Mouse (Mus musculus) cerebellum, postnatal 36 days (tissue): ENCODE measurements at regions not wholly inside any gene's neighbourhood (a gene's known extent, or its start where the extent isn't known, plus 50 kb on each side); places are given as distances from the start of the nearest gene placed in this dataset.

Source experiments
- DNase-seq, 2 experiments: peaks; one replicate each; pipeline ENCODE4 v3.0.0; 2021 to 2022; ENCODE audit warnings: mixed read lengths in 2 of 2

- DNase-seq, result no peak
Measured at GRCm38 (mm10) chr13:100990646-100991045, 157.4 kb upstream of the Slc30a5 start.

GRCm38 (mm10) chr13:100988671-100989531 is 155.7 kb upstream of the Slc30a5 start:
- no peak for DNase-seq

GRCm38 (mm10) chr13:100988116-100988515 is 154.9 kb upstream of the Slc30a5 start:
- no peak for DNase-seq

DNA sequence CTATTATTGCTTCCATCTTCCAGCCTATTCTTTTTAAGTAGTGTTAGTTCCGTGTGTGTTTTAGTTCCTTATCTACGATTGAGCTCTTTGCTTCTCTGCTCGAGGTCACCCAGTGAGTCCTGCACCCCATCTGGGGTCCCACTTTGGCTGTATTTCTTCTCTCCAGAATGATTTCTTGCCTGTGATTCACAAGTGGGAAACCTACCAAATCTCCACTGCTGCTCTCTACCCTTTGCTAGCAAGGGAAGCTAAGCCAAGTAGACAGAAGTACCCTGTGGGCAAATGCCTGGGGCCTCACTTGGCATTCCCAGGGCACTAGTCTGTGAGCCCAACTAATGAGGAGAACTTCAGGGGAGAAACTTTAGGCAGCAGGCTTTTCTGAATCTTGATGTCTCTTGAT is 142.5 kb upstream of the Slc30a5 start:
- DNase-seq, result no peak

GRCm38 (mm10) chr13:100971080-100972017 is 138.1 kb upstream of the Slc30a5 start:
- no peak for DNase-seq

- DNase-seq, result no peak
Measured at GRCm38 (mm10) chr13:100962811-100963540, 129.7 kb upstream of the Slc30a5 start.

- no peak for DNase-seq
Measured at GRCm38 (mm10) chr13:100954598-100955251, 121.5 kb upstream of the Slc30a5 start.

- DNase-seq, result no peak
Measured at GRCm38 (mm10) chr13:100954106-100954505, 120.9 kb upstream of the Slc30a5 start.

- no peak for DNase-seq
Measured at GRCm38 (mm10) chr13:100951185-100951508, 117.9 kb upstream of the Slc30a5 start.

DNA sequence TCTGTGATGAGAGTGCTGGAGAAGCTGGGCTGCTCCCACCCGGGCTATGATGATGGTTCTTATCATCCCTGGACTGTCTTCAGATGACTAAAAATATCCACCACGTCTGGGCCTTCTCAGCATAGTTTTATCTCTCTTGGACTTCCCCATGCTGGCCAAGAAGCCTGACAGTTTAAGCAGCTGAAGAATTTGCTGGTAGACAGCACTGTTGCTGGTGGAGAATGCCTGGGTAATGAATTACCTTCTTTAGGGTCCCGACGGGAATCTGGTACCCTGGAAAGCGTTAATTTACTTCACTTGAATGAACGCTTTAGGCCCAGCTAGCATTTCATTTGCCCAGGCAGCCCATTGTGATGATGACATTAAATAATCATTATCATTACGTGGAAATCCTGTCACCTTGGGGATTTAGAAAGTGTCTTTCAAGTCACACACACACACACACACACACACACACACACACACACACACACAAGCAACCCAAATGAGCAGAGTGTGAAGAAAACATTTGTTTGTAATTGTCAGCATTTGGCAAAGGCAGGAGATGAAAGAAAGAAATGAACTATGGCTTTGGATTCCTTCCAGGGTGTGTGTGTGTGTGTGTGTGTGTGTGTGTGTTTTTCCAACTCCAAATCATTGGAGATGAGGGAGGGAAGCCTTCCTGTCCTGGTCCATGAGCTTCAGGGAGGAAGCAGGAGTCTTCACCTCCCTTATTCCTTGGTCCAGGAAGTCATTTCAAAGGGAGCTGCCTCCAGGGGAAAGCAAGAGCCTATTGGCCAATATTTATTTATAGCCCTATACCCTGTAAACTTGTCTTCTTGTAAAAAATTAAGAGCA is 117.3 kb upstream of the Slc30a5 start:
- DNase-seq, result no peak

DNA sequence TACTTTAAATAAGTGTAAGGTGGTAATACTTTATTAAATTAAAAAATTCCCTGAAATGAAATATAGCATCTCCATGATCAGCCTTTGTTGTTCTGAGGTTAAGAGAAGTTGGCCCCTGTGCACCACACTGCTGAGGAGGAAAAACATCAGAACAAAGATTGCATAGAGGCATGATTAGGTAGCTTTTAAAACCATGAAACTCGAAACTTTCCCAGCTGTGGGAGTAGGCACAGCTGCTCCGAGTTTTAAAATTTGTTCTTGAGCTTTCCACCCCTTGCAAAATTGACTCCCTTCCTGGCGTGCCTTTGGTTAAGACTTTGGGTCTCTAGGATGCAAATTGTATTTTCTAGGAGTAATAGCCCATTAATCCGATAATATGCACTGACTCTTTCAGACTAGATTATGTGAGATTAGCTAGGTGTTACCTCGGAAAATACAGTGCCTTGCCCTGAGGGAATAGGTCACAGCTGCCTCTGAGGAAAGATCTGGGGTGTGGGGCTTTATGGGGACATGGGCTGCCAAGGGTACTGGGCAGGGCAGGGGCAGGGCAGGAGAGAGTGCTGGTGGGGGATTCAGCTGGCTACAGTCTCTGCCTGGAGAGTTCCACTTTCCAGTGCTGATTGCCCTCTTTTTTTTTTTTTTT is 110.1 kb upstream of the Slc30a5 start:
- no peak for DNase-seq

DNA sequence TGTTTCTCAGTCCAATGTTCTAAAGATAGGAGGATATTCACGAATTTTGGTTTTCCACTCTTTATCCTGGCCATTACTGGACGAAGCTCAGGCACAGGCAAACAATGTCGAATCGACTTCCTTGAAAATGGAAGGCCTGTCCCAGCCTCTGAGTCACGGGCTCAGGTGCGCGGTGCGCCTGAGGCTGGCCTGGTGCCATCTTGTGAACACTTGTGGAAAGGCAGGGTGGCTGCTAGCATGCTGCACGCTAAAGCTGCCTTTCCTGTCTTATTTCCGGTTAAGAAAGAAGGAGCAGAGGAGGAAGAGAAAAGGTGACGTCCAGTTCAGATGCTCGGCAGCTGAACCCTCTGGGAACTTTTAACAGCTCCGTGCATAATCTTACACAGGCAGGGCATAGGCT is 107.6 kb upstream of the Slc30a5 start:
- peak; percentile 18 to 33 for DNase-seq

GRCm38 (mm10) chr13:100939677-100940076 is 106.5 kb upstream of the Slc30a5 start:
- peak; percentile 55 to 77 for DNase-seq

DNA sequence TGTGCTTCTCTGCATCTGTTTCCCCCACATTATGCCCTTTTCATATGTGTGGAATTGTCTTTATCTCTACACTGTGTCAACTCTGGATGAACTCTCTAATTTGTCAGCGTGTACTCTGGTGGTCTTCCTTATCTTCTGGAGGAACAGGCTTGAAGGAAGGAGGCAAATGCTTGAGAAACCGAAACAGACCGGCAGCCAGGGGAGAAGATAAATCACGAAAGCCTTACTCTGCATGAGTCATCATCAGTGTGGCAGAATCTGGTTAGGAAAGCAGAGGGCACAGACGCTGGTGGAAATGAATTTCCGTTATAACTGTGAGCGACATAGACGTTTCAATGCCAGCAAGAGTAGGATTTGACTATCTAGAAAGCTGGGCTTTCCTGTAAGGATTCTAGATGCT is 100.0 kb upstream of the Slc30a5 start:
- no peak for DNase-seq

- no peak for DNase-seq
Measured at GRCm38 (mm10) chr13:100899566-100899965, 66.3 kb upstream of the Slc30a5 start.

GRCm38 (mm10) chr13:100893871-100894270 is 60.6 kb upstream of the Slc30a5 start:
- DNase-seq, result no peak

DNA sequence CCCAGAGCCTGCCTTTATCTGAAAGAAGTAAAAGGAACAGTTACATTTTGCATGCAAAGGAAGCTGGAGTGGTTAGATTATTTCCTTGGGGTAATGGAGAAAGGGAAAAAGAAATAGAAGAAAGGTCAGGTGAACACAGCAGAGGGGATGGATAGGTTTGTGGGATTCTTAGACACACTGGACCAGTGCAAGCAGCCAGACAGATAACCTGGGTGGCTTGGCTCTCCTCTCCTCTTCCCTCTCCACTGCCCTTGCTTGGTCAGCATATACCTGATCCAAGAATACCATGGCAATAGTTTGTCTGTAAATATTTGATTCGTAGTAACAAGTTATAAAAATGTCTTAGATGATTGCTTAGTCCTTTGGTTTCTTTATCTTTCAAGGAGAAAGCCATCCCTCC is 59.9 kb upstream of the Slc30a5 start:
- DNase-seq, result no peak

GRCm38 (mm10) chr13:100892647-100893071 is 59.4 kb upstream of the Slc30a5 start:
- DNase-seq, result no peak

GRCm38 (mm10) chr13:100892204-100892603 is 59.0 kb upstream of the Slc30a5 start:
- DNase-seq, result peak; percentile 72 to 73

- no peak for DNase-seq
Measured at GRCm38 (mm10) chr13:100890457-100890856, 57.2 kb upstream of the Slc30a5 start.

- DNase-seq, result no peak
Measured at GRCm38 (mm10) chr13:100888481-100888880, 55.3 kb upstream of the Slc30a5 start.
